ENCODE assay signal across 9 mouse cellular contexts in the genomic region with DNA sequence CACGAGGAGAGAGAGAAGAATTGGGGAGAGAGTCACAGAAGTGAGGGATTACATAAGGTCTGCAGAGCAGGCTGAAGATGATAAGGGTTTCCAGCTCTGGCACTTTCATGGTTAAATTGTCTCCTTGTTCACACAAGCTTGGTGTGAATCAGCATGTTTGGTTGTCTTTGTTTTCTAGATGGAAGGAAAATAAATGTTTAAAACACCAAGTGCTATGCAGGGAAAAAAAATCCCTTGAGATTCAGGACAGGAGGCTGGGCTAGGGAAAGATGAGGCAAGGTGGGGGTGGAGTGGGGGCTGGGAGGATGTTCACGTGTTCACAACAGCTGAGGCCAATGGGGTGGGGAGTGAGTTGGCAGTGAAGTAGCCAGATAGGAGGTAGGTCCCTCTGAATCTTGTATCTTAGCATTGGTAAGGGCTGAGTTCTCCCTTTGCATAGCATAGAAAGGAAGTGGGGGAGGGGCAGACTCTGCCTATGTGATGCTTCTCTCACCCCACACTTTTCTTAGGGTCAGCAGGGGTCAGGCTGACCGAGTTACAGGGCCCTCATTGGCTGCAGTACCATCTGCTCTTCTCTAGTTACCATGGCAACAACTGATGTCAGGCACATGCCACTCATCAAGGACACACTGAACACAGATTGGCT. TPM values are rescaled to one million over a fixed set of nuclear protein-coding genes. Genes with fewer than 3 reads are reported as not detected.
DNase-seq lines count a peak whose midpoint lies in the region; ATAC-seq lines count a peak whose summit lies in the region.
"Had no signal": no experiment of that assay in that cellular context is flagged by ENCODE, and none has a peak within 500 bp of the region (broad histone marks: within the 10 kb centered on the region; RNA-seq: fewer than 3 reads in every experiment).

No protein-coding gene starts in this region.

- peak overlapping the region; percentile 82 for H3K27ac ChIP-seq in embryonic facial prominence, embryonic 10.5 days (replicated peaks)
- peak overlapping the region; percentile 78 for H3K27ac ChIP-seq in hindbrain, embryonic 16.5 days (ENCODE audit: low read depth, low read length)
- no peak overlapping the region for H3K27ac ChIP-seq in limb, embryonic 12.5 days
- H3K27ac ChIP-seq: stomach, embryonic 15.5 days had no signal

- DNase-seq in heart, adult 11 months, result peak; percentile 90
- DNase-seq in heart, postnatal 4 days, result no peak
- peak; percentile 19 for DNase-seq in Muller cell, postnatal 12 days (ENCODE audit: inconsistent ontology term)
- peak; percentile 84 for DNase-seq in embryonic facial prominence, embryonic 10.5 days (ENCODE audit: low spot score)
- peak; percentile 87 for DNase-seq in retina, postnatal 1 day
- no peak for DNase-seq in urinary bladder, postnatal 14 days (ENCODE audit: low spot score)

- no peaks in the 10 kb centered on the region for H3K27me3 ChIP-seq in embryonic facial prominence, embryonic 10.5 days (replicated peaks; ENCODE audit: low read depth, poor library complexity, severe bottlenecking)
- H3K27me3 ChIP-seq in hindbrain, embryonic 16.5 days (replicated peaks; ENCODE audit: control insufficient read depth, insufficient read depth, low read length), result no peaks in the 10 kb centered on the region
- H3K27me3 ChIP-seq in limb, embryonic 12.5 days, result no peaks in the 10 kb centered on the region
- H3K27me3 ChIP-seq: stomach, embryonic 15.5 days had no signal

- H3K36me3 ChIP-seq in embryonic facial prominence, embryonic 10.5 days (replicated peaks), result no peaks in the 10 kb centered on the region
- no peaks in the 10 kb centered on the region for H3K36me3 ChIP-seq in hindbrain, embryonic 16.5 days (ENCODE audit: control insufficient read depth, insufficient read depth, low read length)
- H3K36me3 ChIP-seq in limb, embryonic 12.5 days, result peaks cover 4% of the 10 kb centered on the region; the same call in 1 of the 2 replicates
- H3K36me3 ChIP-seq: stomach, embryonic 15.5 days had no signal

- H3K9me3 ChIP-seq in embryonic facial prominence, embryonic 10.5 days, result no peaks in the 10 kb centered on the region
- H3K9me3 ChIP-seq in hindbrain, embryonic 16.5 days (ENCODE audit: control insufficient read depth, low read length), result no peaks in the 10 kb centered on the region
- no peaks in the 10 kb centered on the region for H3K9me3 ChIP-seq in limb, embryonic 12.5 days
- H3K9me3 ChIP-seq: stomach, embryonic 15.5 days had no signal

- 2% methylated on average over 3 of the region's 3 CpGs for WGBS in embryonic facial prominence, embryonic 10.5 days
- 1% methylated on average over 3 of the region's 3 CpGs for WGBS in hindbrain, embryonic 16.5 days
- 4% methylated on average over 3 of the region's 3 CpGs for WGBS in limb, embryonic 12.5 days

- peak; percentile 94 for ATAC-seq in hindbrain, embryonic 16.5 days
- peak; percentile 68 for ATAC-seq in limb, embryonic 12.5 days (ENCODE audit: insufficient number of reproducible peaks, insufficient read depth, low FRiP score, low TSS enrichment, low read depth)

- peak overlapping the region; percentile 40 for H3K4me3 ChIP-seq in embryonic facial prominence, embryonic 10.5 days
- H3K4me3 ChIP-seq in hindbrain, embryonic 16.5 days (ENCODE audit: low read length), result peak overlapping the region; percentile 25
- H3K4me3 ChIP-seq in limb, embryonic 12.5 days (replicated peaks), result no peak overlapping the region
- H3K4me3 ChIP-seq: stomach, embryonic 15.5 days had no signal

- peak overlapping the region; percentile 47 for H3K9ac ChIP-seq in hindbrain, embryonic 16.5 days (ENCODE audit: low read depth, low read length)
- no peak overlapping the region for H3K9ac ChIP-seq in limb, embryonic 12.5 days (replicated peaks)
- H3K9ac ChIP-seq: stomach, embryonic 15.5 days had no signal

- peaks cover 27% of the 10 kb centered on the region for H3K4me1 ChIP-seq in embryonic facial prominence, embryonic 10.5 days
- peaks cover 14% of the 10 kb centered on the region for H3K4me1 ChIP-seq in hindbrain, embryonic 16.5 days (ENCODE audit: control insufficient read depth, insufficient read depth, low read depth, low read length)
- peaks cover 9% of the 10 kb centered on the region for H3K4me1 ChIP-seq in limb, embryonic 12.5 days (replicated peaks)

- peak overlapping the region; percentile 52 for H3K4me2 ChIP-seq in hindbrain, embryonic 16.5 days (ENCODE audit: low read length)
- H3K4me2 ChIP-seq in limb, embryonic 12.5 days, result peak overlapping the region; percentile 13; the same call in 1 of the 2 replicates
- H3K4me2 ChIP-seq: stomach, embryonic 15.5 days had no signal

RNA-seq across cellular contexts. Expression of gene Tspyl4, which starts 19.5 kb away (rescaled TPM):
- total RNA-seq in heart, postnatal 4 days (2021), result 10 to 100 TPM; 17.7 to 18.9 TPM
- 37.3 and 37.9 TPM in 2 replicates for polyA plus RNA-seq in embryonic facial prominence, embryonic 10.5 days (2016; fragmentation: Nextera tagmentation; extraction: Ambion mirVana)
- 413 and 424 TPM in 2 replicates for polyA plus RNA-seq in hindbrain, embryonic 16.5 days (2015; fragmentation: Nextera tagmentation; extraction: Ambion mirVana)
- 24.5 and 25.7 TPM in 2 replicates for polyA plus RNA-seq in limb, embryonic 12.5 days (2016; fragmentation: Nextera tagmentation; extraction: Ambion mirVana)

RNA-seq across cellular contexts. Expression of gene Tspyl1, which starts 34.7 kb away (rescaled TPM):
- 10 to 100 TPM; 48.3 to 50.0 TPM for total RNA-seq in heart, postnatal 4 days (2021)
- polyA plus RNA-seq in embryonic facial prominence, embryonic 10.5 days (2016; fragmentation: Nextera tagmentation; extraction: Ambion mirVana), result 67.9 and 70.5 TPM in 2 replicates
- polyA plus RNA-seq in hindbrain, embryonic 16.5 days (2015; fragmentation: Nextera tagmentation; extraction: Ambion mirVana), result 125 and 134 TPM in 2 replicates
- polyA plus RNA-seq in limb, embryonic 12.5 days (2016; fragmentation: Nextera tagmentation; extraction: Ambion mirVana), result 84.8 and 91.3 TPM in 2 replicates

Comparison
In these comparisons a context has a peak if more than half of its experiments do, and no peak if none do; other contexts are left out.
1. DNase-seq: peak in heart, adult 11 months (single experiment), Muller cell, postnatal 12 days (single experiment), embryonic facial prominence, embryonic 10.5 days (single experiment) and retina, postnatal 1 day (single experiment); none in heart, postnatal 4 days (single experiment) and urinary bladder, postnatal 14 days (single experiment).
2. RNA of gene Tspyl4, which starts 19.5 kb away (polyA plus RNA-seq): 413 to 424 TPM in hindbrain, embryonic 16.5 days; 37.3 to 37.9 TPM in embryonic facial prominence, embryonic 10.5 days and 24.5 to 25.7 TPM in limb, embryonic 12.5 days; every median in the first group is over 10 times any median in the second.